Mouse (Mus musculus): ENCODE data around the gene Wars2.

Gene Wars2

DNA sequence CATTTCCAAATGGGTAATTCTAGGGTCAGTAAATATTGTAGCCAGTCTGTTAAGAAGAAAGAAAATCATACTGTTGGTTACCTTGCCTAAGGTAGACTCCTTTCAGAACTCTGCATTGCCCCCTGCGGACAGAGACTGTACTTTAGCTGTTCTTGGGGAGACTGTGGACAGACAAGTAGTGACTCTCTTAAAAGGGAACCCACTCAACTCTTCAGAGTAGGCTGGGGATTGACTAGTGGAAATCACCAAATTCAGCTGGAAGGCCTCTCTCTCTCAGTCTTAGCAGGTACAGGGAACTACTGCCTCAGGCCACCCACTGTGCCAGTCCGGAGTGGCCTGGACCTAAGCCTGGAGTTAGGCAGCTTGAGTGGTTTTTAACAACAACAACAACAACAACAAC lies 121.1 kb downstream of the Wars2 start:
- no peak for DNase-seq (ENCODE audit: extremely low read depth, low read depth, low spot score)

DNA sequence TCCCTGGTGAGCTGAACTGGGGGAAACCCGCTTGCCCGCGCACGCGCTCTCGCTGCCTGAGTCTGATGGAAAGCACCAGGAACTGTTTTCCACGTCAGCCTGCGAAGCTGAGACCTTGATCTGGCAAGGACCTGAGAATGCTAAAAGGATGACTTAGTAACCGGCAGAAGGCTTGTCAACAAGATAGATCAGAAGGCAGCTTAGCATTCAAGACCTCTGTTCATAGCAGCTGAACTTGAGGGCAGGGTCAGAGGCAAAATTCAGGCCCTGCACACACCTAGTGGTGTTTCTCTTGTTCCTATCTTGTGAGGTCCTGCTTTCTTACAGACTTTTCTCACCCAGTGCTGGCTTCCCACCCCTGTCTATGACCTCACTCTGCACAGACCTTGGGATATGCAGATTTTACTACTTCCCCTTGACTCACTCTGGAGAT lies 122.6 kb downstream of the Wars2 start:
- DNase-seq (ENCODE audit: extremely low read depth, low read depth, low spot score) = no peak

DNA sequence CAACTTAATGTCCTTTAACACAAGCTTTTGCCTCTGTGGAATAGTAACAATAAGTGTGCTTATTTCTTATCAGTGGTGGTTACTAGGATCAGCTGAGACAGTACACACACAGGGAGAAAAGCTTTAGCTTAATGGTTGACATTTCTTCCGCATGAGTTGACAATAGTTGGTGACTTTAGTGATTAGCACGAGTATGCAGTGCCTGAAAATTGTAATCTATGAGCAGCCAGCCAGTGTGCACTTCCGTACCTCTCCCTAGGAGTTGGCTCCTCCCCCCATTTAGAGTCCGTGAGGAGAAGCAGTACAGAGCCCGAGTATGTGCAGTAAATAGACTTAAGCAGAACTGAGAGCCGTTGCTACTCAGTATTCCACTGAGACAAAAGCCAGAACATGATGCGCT lies 123.8 kb downstream of the Wars2 start:
- no peak for DNase-seq (ENCODE audit: extremely low read depth, low read depth, low spot score)

GRCm38 (mm10) chr3:99266752-99267303 lies 126.0 kb downstream of the Wars2 start:
- no peak for DNase-seq (ENCODE audit: extremely low read depth, low read depth, low spot score)

DNA sequence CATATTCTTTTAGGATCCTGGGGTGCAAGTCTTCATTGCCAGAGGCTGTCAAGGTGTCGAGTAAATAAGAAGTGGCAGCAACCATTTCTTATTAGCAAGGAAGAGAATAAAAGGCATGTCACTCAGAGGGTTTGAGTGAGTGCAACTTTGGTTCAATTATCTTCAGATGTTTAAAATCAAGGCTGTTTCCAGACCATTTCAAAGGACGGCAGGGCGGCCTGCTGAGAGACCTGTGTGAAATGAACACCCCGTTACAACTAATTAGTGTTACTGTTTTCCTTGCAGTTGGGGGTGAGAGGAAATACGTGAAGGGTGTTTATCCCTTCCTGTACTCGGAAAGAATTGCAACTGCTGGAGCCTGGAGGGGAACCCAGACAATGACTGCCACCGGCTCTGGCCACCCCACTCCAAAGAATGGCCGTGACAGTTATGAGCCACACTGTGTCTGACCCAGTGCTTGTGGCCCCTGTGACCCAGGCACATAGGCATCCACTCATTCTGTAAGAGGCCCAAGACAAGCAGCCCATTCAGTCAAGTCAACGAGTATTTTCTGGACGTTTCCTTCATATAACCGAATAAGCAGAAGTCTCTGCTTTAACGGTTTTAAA lies 137.2 kb downstream of the Wars2 start:
- no peak for DNase-seq (ENCODE audit: extremely low read depth, low read depth, low spot score)

DNA sequence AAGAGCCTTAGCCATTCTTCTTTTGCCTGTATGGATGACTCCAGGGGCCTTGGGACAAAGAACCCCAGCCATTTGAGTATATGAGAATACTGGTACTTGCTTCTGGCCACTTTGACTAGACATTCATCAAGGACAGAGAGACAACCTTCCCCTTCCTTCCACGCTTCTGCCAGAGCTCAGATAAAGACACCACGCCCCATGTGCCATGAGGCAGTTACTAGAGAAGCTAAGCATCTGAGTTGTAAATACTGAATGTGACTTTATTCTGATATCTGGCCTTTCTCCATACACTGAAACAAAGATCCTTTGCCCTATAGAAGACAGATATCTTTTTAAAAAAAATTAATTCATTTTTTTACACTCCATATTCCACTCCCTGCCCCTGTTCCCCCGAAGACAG lies 138.8 kb downstream of the Wars2 start:
- no peak for DNase-seq (ENCODE audit: extremely low read depth, low read depth, low spot score)

GRCm38 (mm10) chr3:99281453-99281852 lies 140.6 kb downstream of the Wars2 start:
- no peak for DNase-seq (ENCODE audit: extremely low read depth, low read depth, low spot score)

GRCm38 (mm10) chr3:99288302-99288701 lies 147.4 kb downstream of the Wars2 start:
- DNase-seq (ENCODE audit: extremely low read depth, low read depth, low spot score) = no peak
